Mouse (Mus musculus) cerebellum, adult 9-11 months (tissue): ENCODE measurements around the gene Hdac7.
A peak's percentile ranks its signal among the peaks of the same experiment; 100 is the strongest.

Source experiments
- DNase-seq: peaks from one replicate; pipeline ENCODE4 v3.0.0; 2022

Hdac7 gene

GRCm38 (mm10) chr15:97813452-97814204, 30.7 kb downstream of the Hdac7 start:
- peak; percentile 94 for DNase-seq

- DNase-seq, result no peak
Observed at GRCm38 (mm10) chr15:97812875-97813274, 31.4 kb downstream of the Hdac7 start.

GRCm38 (mm10) chr15:97812126-97812525, 32.2 kb downstream of the Hdac7 start:
- DNase-seq, result peak; percentile 93

- peak; percentile 55 for DNase-seq
Observed at GRCm38 (mm10) chr15:97811307-97811706, 33.0 kb downstream of the Hdac7 start.

- no peak for DNase-seq
Observed at GRCm38 (mm10) chr15:97810399-97810798, 33.9 kb downstream of the Hdac7 start.

- no peak for DNase-seq
Observed at GRCm38 (mm10) chr15:97809942-97810341, 34.4 kb downstream of the Hdac7 start.

- no peak for DNase-seq
Observed at GRCm38 (mm10) chr15:97809206-97809605, 35.1 kb downstream of the Hdac7 start.

GRCm38 (mm10) chr15:97808532-97808931, 35.8 kb downstream of the Hdac7 start:
- no peak for DNase-seq

- DNase-seq, result no peak
Observed at GRCm38 (mm10) chr15:97807867-97808266, 36.4 kb downstream of the Hdac7 start.

- DNase-seq, result peak; percentile 12
Observed at GRCm38 (mm10) chr15:97802575-97802974, 41.7 kb downstream of the Hdac7 start.

GRCm38 (mm10) chr15:97801811-97802210, 42.5 kb downstream of the Hdac7 start:
- peak; percentile 34 for DNase-seq

- DNase-seq, result peak; percentile 9
Observed at GRCm38 (mm10) chr15:97800853-97801252, 43.4 kb downstream of the Hdac7 start.

GRCm38 (mm10) chr15:97799446-97799845, 44.9 kb downstream of the Hdac7 start:
- DNase-seq, result no peak

- DNase-seq, result no peak
Observed at GRCm38 (mm10) chr15:97798134-97798533, 46.2 kb downstream of the Hdac7 start.

- peak; percentile 16 for DNase-seq
Observed at GRCm38 (mm10) chr15:97796674-97797310, 47.5 kb downstream of the Hdac7 start.

GRCm38 (mm10) chr15:97795559-97796235, 48.6 kb downstream of the Hdac7 start:
- peak; percentile 26 for DNase-seq

- DNase-seq, result no peak
Observed at GRCm38 (mm10) chr15:97794268-97794667, 50.0 kb downstream of the Hdac7 start.

- peak; percentile 16 for DNase-seq
Observed at GRCm38 (mm10) chr15:97793386-97794153, 50.7 kb downstream of the Hdac7 start.

- peak; percentile 52 for DNase-seq
Observed at GRCm38 (mm10) chr15:97791126-97791700, 53.1 kb downstream of the Hdac7 start.

GRCm38 (mm10) chr15:97789761-97790505, 54.4 kb downstream of the Hdac7 start:
- peak; percentile 87 for DNase-seq

GRCm38 (mm10) chr15:97788821-97789220, 55.5 kb downstream of the Hdac7 start:
- peak; percentile 89 for DNase-seq
